Mouse (Mus musculus) cerebellum, adult 9-10 months (tissue): ENCODE measurements at regions not wholly inside any gene's neighbourhood (a gene's known extent, or its start where the extent isn't known, plus 50 kb on each side); places are given as distances from the start of the nearest gene placed in this dataset.

Experiments
- DNase-seq: peaks from one replicate; pipeline ENCODE4 v3.0.0; 2022

- peak; percentile 84 for DNase-seq
Measured at GRCm38 (mm10) chr13:92986719-92987553, 142.4 kb downstream of the Mtx3 start.

GRCm38 (mm10) chr13:92987691-92988090, 143.1 kb downstream of the Mtx3 start:
- peak; percentile 16 for DNase-seq

- DNase-seq: no peak
Measured at GRCm38 (mm10) chr13:92988600-92988999, 144.0 kb downstream of the Mtx3 start.

GRCm38 (mm10) chr13:92990316-92991206, 146.0 kb downstream of the Mtx3 start:
- DNase-seq: no peak
